Mouse (Mus musculus) E14TG2a.4 (cell line): ENCODE measurements at regions not wholly inside any gene's neighbourhood (a gene's known extent, or its start where the extent isn't known, plus 50 kb on each side); places are given as distances from the start of the nearest gene placed in this dataset.

ENCODE experiments used
- H3K27me3 ChIP-seq: 2 replicates; pipeline ENCODE4 v1.6.1; 2014; ENCODE audit warnings: low read length, control low read depth; ENCODE audit not compliant: insufficient read depth
- H3K36me3 ChIP-seq: 2 replicates; pipeline ENCODE4 v1.6.1; 2014; ENCODE audit warnings: low read length, control low read depth; ENCODE audit not compliant: insufficient read depth
- H3K4me1 ChIP-seq: replicated peaks from 2 replicates; pipeline ENCODE4 v1.6.1; 2014; ENCODE audit warnings: low read depth, low read length, control low read depth
- H3K4me3 ChIP-seq: replicated peaks from 2 replicates; pipeline ENCODE4 v1.5.1; 2014; ENCODE audit warnings: mild to moderate bottlenecking, low read length
- H3K9me3 ChIP-seq: 2 replicates; pipeline ENCODE4 v1.6.1; 2014; ENCODE audit warnings: low read length, control low read depth
- CTCF ChIP-seq: conservative IDR thresholded peaks from 2 replicates; pipeline ENCODE4 v1.5.1; 2014; ENCODE audit warnings: low read length
- NANOG ChIP-seq: IDR thresholded peaks from 2 replicates; pipeline ENCODE4 v1.6.1; 2014; ENCODE audit warnings: borderline replicate concordance, low read length, mixed read lengths
- POU5F1 ChIP-seq: IDR thresholded peaks from 2 replicates; pipeline ENCODE4 v1.6.1; 2014; ENCODE audit warnings: low read length, borderline replicate concordance

- TF ChIP-seq POU5F1 (no peak), NANOG (no peak), CTCF (no peak)
- H3K27me3 ChIP-seq = no peaks in the 10 kb centered on the region
- no peak overlapping the region for H3K4me3 ChIP-seq
- peaks cover 3% of the 10 kb centered on the region; the same call in 1 of the 2 replicates for H3K4me1 ChIP-seq
- H3K9me3 ChIP-seq = no peaks in the 10 kb centered on the region
- no peaks in the 10 kb centered on the region for H3K36me3 ChIP-seq
Observed at GRCm38 (mm10) chr4:110132061-110132460, 154.2 kb downstream of the Dmrta2 start.

DNA sequence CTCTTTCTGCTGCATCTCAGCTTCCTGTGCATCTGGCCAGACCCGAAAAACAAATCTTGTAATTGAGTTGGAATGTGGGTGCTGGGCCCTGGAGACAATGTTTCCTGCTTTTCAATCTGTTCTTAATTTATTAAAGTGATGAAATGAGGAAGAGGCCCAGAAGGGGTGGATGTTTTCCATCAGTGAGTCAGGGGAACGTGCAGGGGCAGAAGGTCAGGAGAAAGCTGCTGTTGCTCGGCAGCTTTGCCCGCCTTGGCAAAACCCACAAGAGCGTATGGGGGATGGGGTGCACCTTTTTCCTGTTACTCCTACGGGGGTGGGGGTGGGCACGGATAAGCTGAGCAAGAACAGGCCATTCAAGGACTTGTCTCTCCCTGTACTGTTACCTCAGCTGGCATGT, 156.2 kb downstream of the Dmrta2 start:
- Histone ChIP-seq H3K4me1 (peaks cover 3% of the 10 kb centered on the region; the same call in 1 of the 2 replicates), H3K36me3 (no peaks in the 10 kb centered on the region), H3K4me3 (no peak overlapping the region), H3K9me3 (no peaks in the 10 kb centered on the region), H3K27me3 (no peaks in the 10 kb centered on the region)
- TF ChIP-seq CTCF (no peak), POU5F1 (no peak), NANOG (no peak)

- Histone ChIP-seq H3K4me1 (no peaks in the 10 kb centered on the region), H3K36me3 (no peaks in the 10 kb centered on the region), H3K4me3 (no peak overlapping the region), H3K9me3 (no peaks in the 10 kb centered on the region), H3K27me3 (peaks cover 4% of the 10 kb centered on the region; the same call in 1 of the 2 replicates)
- no peak for TF ChIP-seq CTCF
- TF ChIP-seq NANOG = no peak
- TF ChIP-seq POU5F1 = no peak
Observed at GRCm38 (mm10) chr4:110145229-110145628, 167.4 kb downstream of the Dmrta2 start.

GRCm38 (mm10) chr4:110152103-110152946, 174.5 kb downstream of the Dmrta2 start:
- Histone ChIP-seq H3K27me3 (no peaks in the 10 kb centered on the region), H3K4me3 (no peak overlapping the region), H3K9me3 (no peaks in the 10 kb centered on the region), H3K36me3 (no peaks in the 10 kb centered on the region), H3K4me1 (peaks cover 16% of the 10 kb centered on the region)
- TF ChIP-seq CTCF = no peak
- TF ChIP-seq NANOG = no peak
- no peak for TF ChIP-seq POU5F1
